Mouse (Mus musculus): ENCODE results near the gene Ush1c. TPM values are rescaled to one million over a fixed set of nuclear protein-coding genes. Genes with fewer than 3 reads are reported as not detected.

The Ush1c gene
- polyA plus RNA-seq, 1 experiment from 2014 or later: 2.4 TPM

Other genes starting within 250 kb of the Ush1c start
- 0.06 and 0.22 TPM in 2 replicates for gene Abcc6, start 208.2 kb downstream of the Ush1c start, polyA plus RNA-seq (2016; fragmentation: Nextera tagmentation; extraction: Ambion mirVana)
- gene Nomo1, start 204.8 kb downstream of the Ush1c start, polyA plus RNA-seq (2016; fragmentation: Nextera tagmentation; extraction: Ambion mirVana): 47.8 and 54.4 TPM in 2 replicates
- 6.3 and 7.6 TPM in 2 replicates for gene Kcnj11, start 137.7 kb downstream of the Ush1c start, polyA plus RNA-seq (2016; fragmentation: Nextera tagmentation; extraction: Ambion mirVana)
- gene Abcc8, start 58.5 kb downstream of the Ush1c start, polyA plus RNA-seq (2016; fragmentation: Nextera tagmentation; extraction: Ambion mirVana): 6.2 and 7.0 TPM in 2 replicates
- gene Otog, start 2.5 kb upstream of the Ush1c start, polyA plus RNA-seq (2016; fragmentation: Nextera tagmentation; extraction: Ambion mirVana): not detected in 2 replicates
- 0.30 and 0.50 TPM in 2 replicates for gene Myod1, start 138.0 kb upstream of the Ush1c start, polyA plus RNA-seq (2016; fragmentation: Nextera tagmentation; extraction: Ambion mirVana)
- gene Kcnc1, start 158.0 kb upstream of the Ush1c start, polyA plus RNA-seq (2016; fragmentation: Nextera tagmentation; extraction: Ambion mirVana): 0.23 TPM in 1 of 2 replicates, not detected in the other

Measured in heart, embryonic 12.5 days (tissue).